Mouse (Mus musculus): Measurements from ENCODE around the gene Il17f. TPM values are rescaled to one million over a fixed set of nuclear protein-coding genes. Genes with fewer than 3 reads are reported as not detected.

The Il17f gene
- total and polyA plus RNA-seq, 2 experiments from 2014 or later, result 0.19 TPM; not detected in 1

GRCm38 (mm10) chr1:20825036-20825435 is 34.6 kb upstream of the Il17f start:
- DNase-seq (ENCODE audit: low spot score) (no peak), ATAC-seq (no peak)
- Histone ChIP-seq H3K4me3 (ENCODE audit: low read length) (no peak overlapping the region), H3K27ac (no peak overlapping the region), H3K9me3 (ENCODE audit: low read length) (no peaks in the 10 kb centered on the region), H3K36me3 (ENCODE audit: insufficient read depth, low read length) (no peaks in the 10 kb centered on the region), H3K4me2 (ENCODE audit: low read depth, low read length) (no peak overlapping the region), H3K4me1 (ENCODE audit: insufficient read depth, low read length) (no peaks in the 10 kb centered on the region), H3K9ac (replicated peaks; ENCODE audit: low read length) (no peak overlapping the region), H3K27me3 (ENCODE audit: insufficient read depth, low read length) (no peaks in the 10 kb centered on the region)
- TF ChIP-seq CTCF (IDR thresholded peaks at IDR 0.05; ENCODE audit: low read depth), result no peak

GRCm38 (mm10) chr1:20823906-20824305 is 33.5 kb upstream of the Il17f start:
- no peak for ATAC-seq
- Histone ChIP-seq H3K27me3 (ENCODE audit: insufficient read depth, low read length) (no peaks in the 10 kb centered on the region), H3K27ac (no peak overlapping the region), H3K4me2 (ENCODE audit: low read depth, low read length) (no peak overlapping the region), H3K9ac (replicated peaks; ENCODE audit: low read length) (no peak overlapping the region), H3K36me3 (ENCODE audit: insufficient read depth, low read length) (no peaks in the 10 kb centered on the region), H3K4me3 (ENCODE audit: low read length) (no peak overlapping the region), H3K4me1 (ENCODE audit: insufficient read depth, low read length) (no peaks in the 10 kb centered on the region), H3K9me3 (ENCODE audit: low read length) (no peaks in the 10 kb centered on the region)
- no peak for DNase-seq (ENCODE audit: low spot score)
- TF ChIP-seq CTCF (IDR thresholded peaks at IDR 0.05; ENCODE audit: low read depth), result no peak
- 52% methylated on average over 2 of the region's 2 CpGs for WGBS

DNA sequence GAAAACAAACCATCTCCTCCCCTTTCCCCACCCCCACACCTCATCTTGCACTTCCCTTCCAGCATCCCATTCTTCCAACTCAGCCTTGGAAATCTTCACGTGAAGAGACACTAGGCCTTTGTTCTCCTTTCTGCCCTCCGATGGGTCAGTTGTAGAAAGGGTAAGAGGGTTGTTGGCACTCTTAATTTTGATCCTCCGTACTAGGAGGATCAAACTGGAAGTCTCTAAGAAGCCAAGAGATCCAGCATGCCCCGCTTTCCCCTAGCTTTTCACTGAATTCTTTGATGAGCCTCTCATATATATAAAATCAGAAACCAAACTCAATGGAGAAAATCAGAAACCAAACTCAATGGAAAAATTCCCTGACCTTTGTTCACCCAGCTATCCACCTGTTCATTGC is 33.1 kb upstream of the Il17f start:
- no peak for TF ChIP-seq CTCF (IDR thresholded peaks at IDR 0.05; ENCODE audit: low read depth)
- no peak overlapping the region for H3K4me3 ChIP-seq (ENCODE audit: low read length)
- DNase-seq (ENCODE audit: low spot score), result no peak
- H3K9me3 ChIP-seq (ENCODE audit: low read length), result no peaks in the 10 kb centered on the region
- H3K27me3 ChIP-seq (ENCODE audit: insufficient read depth, low read length), result no peaks in the 10 kb centered on the region
- no peaks in the 10 kb centered on the region for H3K36me3 ChIP-seq (ENCODE audit: insufficient read depth, low read length)
- H3K4me2 ChIP-seq (ENCODE audit: low read depth, low read length), result no peak overlapping the region
- no peak overlapping the region for H3K27ac ChIP-seq
- no peaks in the 10 kb centered on the region for H3K4me1 ChIP-seq (ENCODE audit: insufficient read depth, low read length)
- 41% methylated on average over 4 of the region's 4 CpGs for WGBS
- no peak for ATAC-seq
- no peak overlapping the region for H3K9ac ChIP-seq (replicated peaks; ENCODE audit: low read length)

- 91% methylated on average over 4 of the region's 4 CpGs for WGBS
- no peak overlapping the region for H3K9ac ChIP-seq (replicated peaks; ENCODE audit: low read length)
- ATAC-seq (no peak), DNase-seq (ENCODE audit: low spot score) (no peak)
- H3K36me3 ChIP-seq (ENCODE audit: insufficient read depth, low read length), result no peaks in the 10 kb centered on the region
- TF ChIP-seq CTCF (IDR thresholded peaks at IDR 0.05; ENCODE audit: low read depth), result no peak
- no peaks in the 10 kb centered on the region for H3K27me3 ChIP-seq (ENCODE audit: insufficient read depth, low read length)
- no peaks in the 10 kb centered on the region for H3K4me1 ChIP-seq (ENCODE audit: insufficient read depth, low read length)
- no peak overlapping the region for H3K27ac ChIP-seq
- no peaks in the 10 kb centered on the region for H3K9me3 ChIP-seq (ENCODE audit: low read length)
- no peak overlapping the region for H3K4me3 ChIP-seq (ENCODE audit: low read length)
- H3K4me2 ChIP-seq (ENCODE audit: low read depth, low read length), result no peak overlapping the region
These were observed 30.5 kb upstream of the Il17f start for GRCm38 (mm10) chr1:20820959-20821358.

DNA sequence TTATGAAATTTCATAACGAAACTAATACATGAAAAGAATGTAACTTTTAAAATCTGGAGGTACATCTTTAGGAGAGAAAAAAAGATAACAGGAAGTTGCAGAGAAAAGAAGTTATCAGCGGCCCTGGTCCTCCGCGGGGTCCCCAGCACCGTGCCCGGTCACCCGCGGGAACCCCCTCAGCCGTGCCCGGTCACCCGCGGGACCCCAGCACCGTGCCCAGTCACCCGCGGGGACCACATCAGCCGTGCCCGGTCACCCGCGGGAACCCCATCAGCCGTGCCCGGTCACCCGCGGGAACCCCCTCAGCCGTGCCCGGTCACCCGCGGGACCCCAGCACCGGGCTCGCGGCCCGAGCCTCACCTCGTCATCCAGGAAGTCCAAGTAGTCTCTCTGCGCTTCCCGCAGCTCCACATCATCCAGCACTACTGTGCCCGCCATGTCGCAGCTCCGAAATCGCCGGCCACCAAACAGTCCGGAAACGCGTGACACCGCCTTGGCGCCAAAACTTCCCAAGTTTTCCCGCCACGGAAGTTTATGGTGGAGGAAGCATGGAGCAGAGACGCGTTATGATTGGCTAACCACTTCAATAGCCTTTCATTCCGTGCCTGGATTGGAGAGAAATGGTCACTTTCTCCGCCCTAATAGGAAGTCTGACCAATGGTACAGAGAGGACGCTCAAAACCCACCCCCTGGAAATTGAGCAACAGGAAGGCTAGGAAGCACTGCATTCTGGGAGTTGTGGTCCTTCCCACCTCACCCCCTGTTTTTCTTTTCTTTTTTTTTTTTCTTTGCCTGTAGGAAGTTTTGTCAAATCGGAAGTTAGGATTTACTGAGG is 29.6 kb upstream of the Il17f start, which contains the start of gene Mcm3:
Mcm3 (minus strand) TSS at position 542 of the 835 bp plus-strand sequence.
- H3K27me3 ChIP-seq (ENCODE audit: insufficient read depth, low read length), result no peaks in the 10 kb centered on the region
- H3K4me2 ChIP-seq (ENCODE audit: low read depth, low read length), result peak within 1 kb of the TSS; percentile 84
- H3K9me3 ChIP-seq (ENCODE audit: low read length), result no peaks in the 10 kb centered on the region
- ATAC-seq (peak; percentile 100), DNase-seq (ENCODE audit: low spot score) (peak; percentile 98)
- no peaks in the 10 kb centered on the region for H3K4me1 ChIP-seq (ENCODE audit: insufficient read depth, low read length)
- no peak within 1 kb of the TSS for H3K27ac ChIP-seq
- H3K9ac ChIP-seq (replicated peaks; ENCODE audit: low read length), result peak within 1 kb of the TSS; percentile 47
- H3K36me3 ChIP-seq (ENCODE audit: insufficient read depth, low read length), result no peaks in the 10 kb centered on the region
- TF ChIP-seq CTCF (IDR thresholded peaks at IDR 0.05; ENCODE audit: low read depth), result no peak
- peak within 1 kb of the TSS; percentile 60 for H3K4me3 ChIP-seq (ENCODE audit: low read length)
- under 1% methylated on average over 52 of the region's 52 CpGs for WGBS

DNA sequence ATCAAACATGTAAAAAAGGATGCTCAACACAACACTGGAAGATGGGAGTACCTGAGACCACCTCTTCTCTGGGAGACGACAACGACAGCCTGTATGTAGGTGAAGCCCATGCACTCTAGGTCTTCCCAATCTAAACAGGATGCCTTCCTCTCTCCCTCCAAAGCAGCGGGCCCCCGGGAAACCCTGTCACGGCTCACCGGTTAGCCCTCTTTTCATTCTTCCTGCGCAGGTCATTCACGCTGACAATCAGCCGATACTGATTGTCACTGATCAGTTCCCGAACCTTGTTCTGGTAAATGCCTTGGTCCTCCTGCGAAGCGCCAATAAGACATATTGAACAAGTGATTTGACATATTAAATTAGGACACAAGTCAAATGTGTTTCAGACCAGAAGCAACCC is 27.2 kb upstream of the Il17f start:
- ATAC-seq (no peak), DNase-seq (ENCODE audit: low spot score) (no peak)
- H3K4me1 ChIP-seq (ENCODE audit: insufficient read depth, low read length), result no peaks in the 10 kb centered on the region
- no peaks in the 10 kb centered on the region for H3K27me3 ChIP-seq (ENCODE audit: insufficient read depth, low read length)
- TF ChIP-seq CTCF (IDR thresholded peaks at IDR 0.05; ENCODE audit: low read depth), result no peak
- H3K4me2 ChIP-seq (ENCODE audit: low read depth, low read length), result no peak overlapping the region
- H3K9ac ChIP-seq (replicated peaks; ENCODE audit: low read length), result no peak overlapping the region
- H3K9me3 ChIP-seq (ENCODE audit: low read length), result no peaks in the 10 kb centered on the region
- no peaks in the 10 kb centered on the region for H3K36me3 ChIP-seq (ENCODE audit: insufficient read depth, low read length)
- H3K4me3 ChIP-seq (ENCODE audit: low read length), result no peak overlapping the region
- WGBS, result 53% methylated on average over 12 of the region's 12 CpGs
- H3K27ac ChIP-seq, result no peak overlapping the region

GRCm38 (mm10) chr1:20817172-20817571 is 26.8 kb upstream of the Il17f start:
- Histone ChIP-seq H3K4me3 (ENCODE audit: low read length) (no peak overlapping the region), H3K27ac (no peak overlapping the region), H3K4me2 (ENCODE audit: low read depth, low read length) (no peak overlapping the region), H3K4me1 (ENCODE audit: insufficient read depth, low read length) (no peaks in the 10 kb centered on the region), H3K9me3 (ENCODE audit: low read length) (no peaks in the 10 kb centered on the region), H3K27me3 (ENCODE audit: insufficient read depth, low read length) (no peaks in the 10 kb centered on the region), H3K36me3 (ENCODE audit: insufficient read depth, low read length) (no peaks in the 10 kb centered on the region), H3K9ac (replicated peaks; ENCODE audit: low read length) (no peak overlapping the region)
- 81% methylated on average over 9 of the region's 9 CpGs for WGBS
- no peak for TF ChIP-seq CTCF (IDR thresholded peaks at IDR 0.05; ENCODE audit: low read depth)
- ATAC-seq (no peak), DNase-seq (ENCODE audit: low spot score) (no peak)

Measured in hindbrain, postnatal 0 days (tissue).